Mouse (Mus musculus): ENCODE results near the gene Aig1.

DNA sequence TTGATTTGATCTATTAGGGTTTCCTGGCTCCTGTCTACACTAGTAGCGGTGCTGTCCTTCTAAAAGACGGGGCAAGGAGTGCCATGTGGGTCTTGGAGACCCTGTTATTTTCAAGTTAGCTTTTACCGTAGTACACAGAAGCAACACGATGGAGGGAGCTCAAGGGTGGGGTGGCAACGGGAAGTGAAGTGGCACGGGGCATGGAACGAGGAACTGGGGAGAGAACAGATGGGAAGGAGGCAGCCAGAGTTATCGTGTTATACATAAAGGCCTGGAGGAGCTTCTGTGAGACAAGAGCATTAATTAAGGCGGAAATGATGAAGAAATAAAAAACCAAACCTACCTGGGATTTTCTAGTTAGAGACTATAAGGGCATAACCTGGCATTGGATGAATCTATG lies 31.8 kb downstream of the Aig1 start:
- TF ChIP-seq CTCF (IDR thresholded peaks at IDR 0.05; ENCODE audit: borderline replicate concordance, insufficient read depth, low read length) (no peak), POLR2A (IDR thresholded peaks at IDR 0.05; ENCODE audit: low read depth, low read length) (no peak)

Data from embryonic fibroblast, embryonic 13.5 days (primary cell).